Mouse (Mus musculus) neural tube, embryonic 14.5 days (tissue): Measurements from ENCODE around the gene Aoc1. TPM values are rescaled to one million over a fixed set of nuclear protein-coding genes. Genes with fewer than 3 reads are reported as not detected.

ENCODE experiments used
- polyA plus RNA-seq: library from polyadenylated mRNA; unstranded; fragments of >200 nt; fragmentation: Nextera tagmentation; extraction: Ambion mirVana; gene quantifications from 2 replicates; pipeline ENCODE4 v1.2.1, GENCODE M21; 2014

Aoc1 gene
- polyA plus RNA-seq, 1 experiment from 2014 or later: not detected

Other genes with a start within 250 kb of the Aoc1 start
- 20.5 and 26.9 TPM in 2 replicates for gene AI854703, start 246.1 kb upstream of the Aoc1 start, polyA plus RNA-seq
- gene Gimap8, start 225.7 kb upstream of the Aoc1 start, polyA plus RNA-seq: 0.20 and 0.35 TPM in 2 replicates
- gene Gimap9, start 196.8 kb upstream of the Aoc1 start, polyA plus RNA-seq: 0.70 and 1.5 TPM in 2 replicates
- 0.33 and 1.4 TPM in 2 replicates for gene Gimap4, start 188.3 kb upstream of the Aoc1 start, polyA plus RNA-seq
- 5.8 and 8.9 TPM in 2 replicates for gene Gimap6, start 164.7 kb upstream of the Aoc1 start, polyA plus RNA-seq
- not detected in 2 replicates for gene Gm28053, start 154.3 kb upstream of the Aoc1 start, polyA plus RNA-seq
- gene Gimap7, start 154.3 kb upstream of the Aoc1 start, polyA plus RNA-seq: not detected in 2 replicates
- 2.8 and 4.9 TPM in 2 replicates for gene Gimap1, start 133.8 kb upstream of the Aoc1 start, polyA plus RNA-seq
- 0.84 and 1.5 TPM in 2 replicates for gene Gimap5, start 126.7 kb upstream of the Aoc1 start, polyA plus RNA-seq
- not detected in 2 replicates for gene Gimap3, start 102.0 kb upstream of the Aoc1 start, polyA plus RNA-seq
- gene Tmem176a, start 32.0 kb upstream of the Aoc1 start, polyA plus RNA-seq: 16.7 and 26.9 TPM in 2 replicates
- gene Tmem176b, start 31.4 kb upstream of the Aoc1 start, polyA plus RNA-seq: 88.1 and 135 TPM in 2 replicates
- not detected in 2 replicates for gene 1600015I10Rik, start 57.0 kb downstream of the Aoc1 start, polyA plus RNA-seq
- not detected in 2 replicates for gene Doxl2, start 102.1 kb downstream of the Aoc1 start, polyA plus RNA-seq
- gene Svs1, start 114.0 kb downstream of the Aoc1 start, polyA plus RNA-seq: not detected in 2 replicates
- gene Gpnmb, start 163.7 kb downstream of the Aoc1 start, polyA plus RNA-seq: 0.14 and 0.21 TPM in 2 replicates
- 62.8 and 71.1 TPM in 2 replicates for gene Malsu1, start 200.9 kb downstream of the Aoc1 start, polyA plus RNA-seq